Mouse (Mus musculus): ENCODE results near the gene Tmem140.

Gene Tmem140

DNA sequence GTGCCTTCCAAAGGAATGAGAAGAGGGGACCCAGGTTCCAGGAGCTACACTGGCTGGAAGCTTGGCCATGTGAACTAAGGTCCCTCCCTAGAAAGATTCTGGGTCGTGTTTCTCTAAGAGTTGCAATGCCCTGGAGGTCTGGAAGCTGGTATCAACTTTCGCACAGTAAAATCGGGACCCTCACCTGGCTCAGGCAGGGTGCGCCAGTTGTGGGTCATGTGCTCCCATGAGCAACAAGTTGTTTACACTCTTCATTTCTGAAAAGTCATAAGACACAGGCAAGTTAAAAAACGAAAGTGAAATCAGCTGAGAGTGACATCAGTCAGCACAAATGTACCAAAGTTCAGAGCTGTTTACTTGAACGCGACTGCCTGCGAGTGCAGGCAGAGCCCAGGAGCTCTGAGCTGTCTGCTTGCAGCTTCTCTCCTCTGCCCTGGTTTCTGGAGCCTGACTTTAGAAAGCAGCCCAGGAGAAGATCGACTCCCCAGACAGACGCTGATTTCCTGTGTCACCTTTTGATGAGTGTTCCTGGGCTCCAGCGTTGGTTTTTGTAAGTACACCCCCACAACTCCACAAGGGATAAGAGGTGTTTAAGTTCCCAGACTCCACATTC is at the start of gene Tmem140:
Tmem140 (plus strand) TSS at position 356 of the 613 bp plus-strand sequence.
- DNase-seq = no peak

- DNase-seq = peak; percentile 21
These were observed 38.5 kb upstream of the Tmem140 start for GRCm38 (mm10) chr6:34824406-34824805.

- DNase-seq = no peak
These were observed 30.6 kb upstream of the Tmem140 start for GRCm38 (mm10) chr6:34832352-34832751.

DNA sequence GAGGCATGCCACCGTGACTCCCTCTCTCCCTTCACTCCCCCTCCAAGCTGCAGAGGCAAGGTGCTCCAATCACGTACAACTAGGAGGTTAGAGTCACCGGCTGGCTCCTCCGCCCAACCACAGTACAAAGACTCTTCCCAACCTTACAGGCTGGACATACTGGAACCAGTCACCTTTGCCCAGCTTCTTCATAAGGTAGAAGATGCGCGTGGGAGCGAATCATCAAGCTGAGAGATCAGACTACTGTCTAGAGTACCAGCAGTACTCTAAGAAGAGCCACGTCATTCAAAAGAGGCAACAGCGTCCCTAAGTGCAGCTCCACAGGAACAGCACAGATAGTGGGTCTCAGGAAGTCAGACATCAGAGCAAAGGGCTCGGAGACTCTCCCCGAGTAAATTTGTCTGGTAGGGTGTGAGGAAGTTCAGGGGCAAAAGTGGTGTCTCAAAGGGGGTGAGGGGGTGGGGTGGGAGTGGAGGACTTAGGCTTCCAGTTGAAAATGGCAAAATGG is 1.3 kb upstream of the Tmem140 start:
- no peak for DNase-seq

GRCm38 (mm10) chr6:34862381-34862780 is 565 bp upstream of the Tmem140 start:
- DNase-seq = no peak

GRCm38 (mm10) chr6:34863786-34864514 is 1.0 kb downstream of the Tmem140 start:
- no peak for DNase-seq

- DNase-seq = no peak
These were observed 2.3 kb downstream of the Tmem140 start for GRCm38 (mm10) chr6:34865213-34865612.

GRCm38 (mm10) chr6:34865711-34866593 is 3.0 kb downstream of the Tmem140 start:
- no peak for DNase-seq

- no peak for DNase-seq
These were observed 3.8 kb downstream of the Tmem140 start for GRCm38 (mm10) chr6:34866786-34867185.

DNA sequence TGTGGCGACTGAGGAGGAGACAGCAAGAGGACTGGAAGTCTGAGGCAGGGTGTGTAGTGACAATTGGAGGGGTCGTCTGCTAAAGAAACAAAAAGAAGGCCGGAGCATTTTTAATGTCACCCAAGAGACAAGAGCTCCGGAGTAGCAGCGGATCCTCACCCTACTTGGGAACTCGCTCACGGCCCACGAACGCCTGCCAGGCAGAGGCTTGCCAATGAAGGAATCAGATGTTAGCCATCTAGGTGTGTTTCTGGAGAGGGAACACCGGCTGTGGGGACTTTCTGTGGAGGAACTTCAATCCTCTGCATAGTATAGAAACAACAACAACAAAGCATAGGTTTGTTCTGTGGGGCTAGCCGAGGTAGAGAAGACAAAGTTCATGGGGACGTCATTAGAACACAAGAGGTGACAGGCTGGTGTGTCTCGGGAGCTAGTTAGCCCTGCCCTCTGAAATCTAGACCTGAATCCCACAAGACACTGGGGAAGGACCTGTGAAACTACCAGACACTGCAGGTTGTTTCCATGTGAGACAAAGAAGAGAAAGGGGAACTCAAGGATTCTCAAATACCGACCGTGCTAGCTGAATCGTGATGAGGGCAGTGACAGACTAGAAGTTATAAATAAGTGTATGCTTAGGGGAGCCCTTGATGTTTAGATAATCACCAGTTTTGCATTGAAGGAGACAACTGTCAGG is 4.5 kb downstream of the Tmem140 start:
- DNase-seq = no peak

DNA sequence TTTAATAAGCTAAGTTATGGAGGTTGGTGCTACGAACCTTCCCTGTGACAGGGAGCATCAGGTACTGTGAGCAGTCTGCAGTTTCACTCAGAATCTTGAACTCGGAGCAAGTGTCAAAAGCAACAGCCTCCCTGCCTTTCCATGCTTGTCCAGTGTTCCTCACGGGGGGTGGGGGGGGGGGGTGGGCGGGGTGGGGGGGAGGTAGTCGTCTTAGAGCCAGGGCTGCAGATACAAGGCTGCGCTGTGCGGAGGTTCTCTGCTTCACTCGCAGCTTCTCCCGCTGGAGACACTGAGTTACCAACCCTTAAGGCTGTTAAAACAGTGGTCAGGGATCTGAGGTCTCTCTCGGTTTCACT is 5.0 kb downstream of the Tmem140 start:
- DNase-seq = no peak

DNA sequence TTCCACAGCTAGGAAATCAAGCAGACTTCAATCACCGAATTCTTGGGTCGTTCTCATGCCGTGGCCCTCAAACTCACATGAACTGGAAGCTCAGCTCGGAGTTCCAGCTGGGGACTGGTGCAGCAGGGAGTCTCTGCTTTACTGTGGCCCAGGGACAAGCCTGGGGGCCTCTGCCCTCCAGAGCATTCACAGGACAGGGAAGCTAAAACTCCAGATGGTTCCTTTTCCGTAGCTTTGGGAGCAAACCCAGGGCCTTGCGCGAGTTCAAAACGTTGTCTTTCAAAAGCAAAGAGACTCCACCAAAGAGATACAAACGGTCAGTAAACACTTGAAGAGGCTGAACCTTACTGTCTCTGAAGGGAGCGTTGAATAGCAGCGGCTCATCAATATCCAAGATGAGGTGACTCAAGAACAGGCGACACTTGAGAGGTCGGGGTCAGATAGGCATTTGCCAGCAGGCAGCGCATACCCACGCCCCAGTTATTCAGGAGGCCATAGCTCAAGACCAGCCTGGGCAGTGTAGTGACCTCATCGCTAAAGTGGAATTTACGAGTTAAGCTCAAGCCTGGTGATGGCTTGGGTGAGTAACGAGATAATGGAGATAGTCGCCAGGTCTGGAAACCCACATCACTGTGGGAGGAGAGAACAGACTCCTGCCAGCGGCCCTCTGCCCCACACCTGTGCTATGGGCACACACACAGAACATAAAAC is 5.7 kb downstream of the Tmem140 start:
- no peak for DNase-seq

DNA sequence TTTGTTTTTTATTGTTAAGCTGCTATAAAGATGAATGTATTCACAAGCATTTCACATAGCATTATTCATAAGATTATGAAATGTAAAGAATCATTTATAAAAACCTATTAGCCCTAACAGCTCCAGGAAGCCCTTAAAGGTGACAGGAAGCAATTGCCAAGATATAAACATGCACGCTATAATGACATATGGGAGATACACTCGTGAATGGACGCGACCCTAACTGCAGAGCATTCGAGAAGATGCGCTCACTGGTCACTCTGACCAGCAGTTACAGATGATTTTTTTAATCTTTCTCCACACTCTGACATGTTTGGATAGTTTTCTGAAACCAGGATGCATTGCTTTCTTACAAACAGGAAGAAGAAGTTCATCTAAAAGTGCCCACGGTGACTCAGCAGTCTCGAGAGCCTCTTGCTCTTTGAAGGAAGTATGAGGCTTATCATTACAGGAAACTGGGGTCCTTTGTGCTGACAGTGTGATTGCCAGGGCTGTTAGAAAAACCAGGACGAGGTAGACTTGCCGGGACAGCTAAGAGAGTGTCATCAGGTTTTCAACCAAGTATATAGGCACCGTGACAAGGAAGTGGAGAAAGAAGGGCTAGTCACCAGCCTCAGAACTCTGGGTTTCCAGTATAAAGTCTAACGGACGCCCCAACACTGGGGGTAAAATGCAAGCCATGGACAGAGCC is 6.4 kb downstream of the Tmem140 start:
- DNase-seq = no peak

DNA sequence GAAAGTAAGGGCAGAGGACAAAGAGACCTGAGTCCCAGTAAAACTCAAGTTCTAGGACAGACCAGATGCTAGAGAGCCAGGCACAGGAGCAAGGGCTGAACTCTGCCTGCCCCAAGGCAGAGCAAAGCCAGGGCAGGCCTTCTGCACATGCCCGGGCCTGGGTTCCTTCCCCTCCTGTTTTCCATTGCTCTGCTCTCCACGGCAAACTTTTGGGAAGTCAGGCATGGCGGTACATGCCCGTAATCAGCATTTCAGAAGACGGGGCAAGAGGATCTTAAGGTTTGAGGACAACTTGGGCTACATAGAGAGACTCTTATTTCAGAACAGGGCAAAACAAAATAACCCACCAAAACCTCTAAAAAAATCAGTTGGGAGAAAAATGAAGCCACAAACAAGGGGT is 7.2 kb downstream of the Tmem140 start:
- no peak for DNase-seq

GRCm38 (mm10) chr6:34870724-34871123 is 7.8 kb downstream of the Tmem140 start:
- no peak for DNase-seq

- DNase-seq = no peak
These were observed 9.0 kb downstream of the Tmem140 start for GRCm38 (mm10) chr6:34871929-34872328.

- no peak for DNase-seq
These were observed 9.9 kb downstream of the Tmem140 start for GRCm38 (mm10) chr6:34872871-34873270.

GRCm38 (mm10) chr6:34874101-34874921 is 11.4 kb downstream of the Tmem140 start:
- DNase-seq = no peak

DNA sequence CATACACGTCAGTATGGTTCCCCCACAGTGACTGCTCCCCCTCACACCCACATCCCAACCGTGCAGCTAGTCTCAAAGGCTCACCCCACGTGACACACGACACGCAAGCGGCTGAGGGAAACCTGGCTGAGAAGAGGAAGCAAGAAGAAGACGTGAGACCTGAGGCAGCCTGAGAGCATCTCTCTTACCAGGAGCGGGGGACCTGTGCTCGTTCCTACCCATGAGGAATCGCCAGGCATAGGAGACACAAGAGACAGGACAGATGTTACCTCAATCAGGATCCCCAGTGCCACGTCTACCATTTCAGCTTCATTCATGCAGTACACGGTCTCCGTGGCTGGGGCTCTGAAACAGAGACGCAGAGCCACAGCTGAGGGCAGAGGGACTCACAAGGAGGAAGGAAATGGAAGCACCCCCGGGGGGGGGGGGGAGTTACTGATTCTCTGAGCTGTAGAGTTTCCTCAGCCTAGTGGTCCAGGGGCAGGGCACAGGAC is 12.4 kb downstream of the Tmem140 start:
- DNase-seq = peak; percentile 62

Measured in layer of hippocampus, adult 9-11 months (tissue).